Mouse (Mus musculus): ENCODE measurements at regions not wholly inside any gene's neighbourhood (a gene's known extent, or its start where the extent isn't known, plus 50 kb on each side); places are given as distances from the start of the nearest gene placed in this dataset.

DNA sequence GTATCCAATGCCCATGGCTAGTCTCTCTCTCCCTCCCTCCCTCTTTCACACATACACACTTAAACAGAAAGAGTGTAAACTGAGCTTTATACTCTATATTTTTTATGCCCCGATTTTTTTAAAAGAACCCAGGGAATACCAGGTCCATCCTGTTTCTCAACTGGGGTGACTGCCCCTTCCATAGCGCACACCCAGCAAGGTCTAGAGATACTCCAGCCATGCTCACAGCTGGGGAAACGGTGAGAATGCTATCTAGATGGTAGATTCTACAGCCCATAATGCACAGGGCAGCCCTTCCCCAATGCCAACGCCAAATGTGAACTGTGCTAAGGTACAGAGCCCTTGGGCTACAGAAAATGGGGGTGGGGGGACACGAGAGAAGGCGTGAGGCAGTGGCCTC, 51.2 kb upstream of the Tln2 start:
- Histone ChIP-seq H3K27ac (no peak overlapping the region), H3K9ac (no peak overlapping the region), H3K36me3 (no peaks in the 10 kb centered on the region), H3K27me3 (no peaks in the 10 kb centered on the region), H3K4me1 (peaks cover 32% of the 10 kb centered on the region), H3K4me2 (replicated peaks) (no peak overlapping the region), H3K9me3 (no peaks in the 10 kb centered on the region), H3K4me3 (no peak overlapping the region)
- no peak for ATAC-seq (ENCODE audit: insufficient number of reproducible peaks, insufficient read depth, low FRiP score, low TSS enrichment)
- 89% methylated on average over 6 of the region's 6 CpGs for WGBS

DNA sequence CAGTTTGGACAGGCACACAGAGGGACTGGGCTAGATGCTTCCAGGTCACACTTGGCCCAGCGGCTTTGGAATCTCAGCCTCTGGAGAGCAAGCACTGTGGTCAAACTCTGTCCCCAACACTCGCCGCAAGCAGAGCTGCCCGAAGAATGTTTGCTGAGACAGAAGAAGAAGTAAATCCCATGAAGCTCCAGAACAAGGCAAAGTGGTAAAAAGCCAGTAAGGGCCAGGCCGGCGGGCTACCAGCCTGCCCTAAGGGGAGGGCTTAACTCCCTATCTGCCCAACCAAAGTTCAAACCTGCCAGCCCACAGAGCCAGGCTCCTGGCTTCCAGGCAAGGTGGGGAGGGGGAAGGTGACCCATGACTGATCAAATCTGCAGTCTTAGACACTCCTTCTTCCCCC, 52.2 kb upstream of the Tln2 start:
- Histone ChIP-seq H3K27ac (no peak overlapping the region), H3K9me3 (no peaks in the 10 kb centered on the region), H3K4me3 (no peak overlapping the region), H3K4me1 (peaks cover 32% of the 10 kb centered on the region), H3K4me2 (replicated peaks) (no peak overlapping the region), H3K27me3 (no peaks in the 10 kb centered on the region), H3K9ac (no peak overlapping the region), H3K36me3 (no peaks in the 10 kb centered on the region)
- no peak for ATAC-seq (ENCODE audit: insufficient number of reproducible peaks, insufficient read depth, low FRiP score, low TSS enrichment)
- WGBS: 82% methylated on average over 6 of the region's 6 CpGs

DNA sequence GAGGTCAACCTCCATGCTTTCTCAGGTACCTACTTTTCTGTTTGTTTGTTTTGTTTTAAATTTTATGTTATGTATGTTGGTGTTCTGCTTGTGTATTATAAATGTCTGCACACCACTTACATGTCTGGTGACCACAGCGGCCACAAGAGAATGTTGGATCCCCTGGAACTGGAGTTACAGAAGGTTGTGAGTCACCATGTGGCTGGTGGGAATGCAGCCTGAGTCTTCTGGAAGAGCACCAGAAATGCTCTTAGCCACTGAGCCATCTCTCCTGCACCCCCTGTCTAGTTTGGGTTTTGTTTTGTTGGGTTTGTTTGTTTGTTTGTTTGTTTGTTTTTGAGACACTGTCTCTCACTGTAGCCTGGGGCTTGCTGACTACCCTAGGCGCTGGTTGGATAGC, 52.6 kb upstream of the Tln2 start:
- Histone ChIP-seq H3K36me3 (no peaks in the 10 kb centered on the region), H3K4me2 (replicated peaks) (no peak overlapping the region), H3K4me3 (no peak overlapping the region), H3K9ac (no peak overlapping the region), H3K27ac (no peak overlapping the region), H3K27me3 (no peaks in the 10 kb centered on the region), H3K9me3 (no peaks in the 10 kb centered on the region), H3K4me1 (peaks cover 36% of the 10 kb centered on the region)
- ATAC-seq (ENCODE audit: insufficient number of reproducible peaks, insufficient read depth, low FRiP score, low TSS enrichment): no peak
- 85% methylated on average over 2 of the region's 2 CpGs for WGBS

DNA sequence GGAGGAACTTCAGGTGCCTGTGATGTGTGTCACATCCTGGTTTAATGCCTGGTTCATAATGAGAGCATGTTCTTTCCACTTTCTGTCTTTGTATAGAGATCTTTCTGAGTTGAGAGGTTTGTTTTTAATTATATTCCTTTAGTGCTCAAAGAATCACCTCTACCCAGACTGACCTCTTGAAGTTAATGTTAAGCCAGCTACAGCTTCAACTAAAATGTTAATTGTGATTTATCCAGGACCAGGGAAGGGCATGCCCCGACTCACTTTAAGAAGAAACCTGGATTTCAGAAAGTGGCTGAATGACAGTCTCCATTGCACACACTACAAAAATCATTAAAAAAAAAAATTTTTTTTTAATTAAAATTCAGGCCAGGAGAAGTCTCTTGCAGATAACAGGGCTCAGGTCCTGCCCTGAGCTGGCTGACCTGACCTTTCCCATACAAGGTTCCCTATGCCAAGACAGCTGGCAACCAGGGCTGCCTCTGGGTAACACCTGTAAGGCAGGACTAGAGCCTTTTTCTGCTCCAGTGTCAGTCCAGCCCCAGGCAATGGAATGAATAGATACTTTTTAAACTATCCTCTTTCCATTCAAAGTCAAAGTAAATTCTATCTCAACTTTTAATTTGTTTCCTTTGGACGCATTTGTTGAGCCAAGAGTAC, 54.7 kb upstream of the Tln2 start:
- 41% methylated on average over 2 of the region's 2 CpGs for WGBS
- Histone ChIP-seq H3K4me1 (peaks cover 36% of the 10 kb centered on the region), H3K36me3 (no peaks in the 10 kb centered on the region), H3K9ac (no peak overlapping the region), H3K27ac (no peak overlapping the region), H3K4me2 (replicated peaks) (no peak overlapping the region), H3K9me3 (no peaks in the 10 kb centered on the region), H3K4me3 (no peak overlapping the region), H3K27me3 (no peaks in the 10 kb centered on the region)
- no peak for ATAC-seq (ENCODE audit: insufficient number of reproducible peaks, insufficient read depth, low FRiP score, low TSS enrichment)

DNA sequence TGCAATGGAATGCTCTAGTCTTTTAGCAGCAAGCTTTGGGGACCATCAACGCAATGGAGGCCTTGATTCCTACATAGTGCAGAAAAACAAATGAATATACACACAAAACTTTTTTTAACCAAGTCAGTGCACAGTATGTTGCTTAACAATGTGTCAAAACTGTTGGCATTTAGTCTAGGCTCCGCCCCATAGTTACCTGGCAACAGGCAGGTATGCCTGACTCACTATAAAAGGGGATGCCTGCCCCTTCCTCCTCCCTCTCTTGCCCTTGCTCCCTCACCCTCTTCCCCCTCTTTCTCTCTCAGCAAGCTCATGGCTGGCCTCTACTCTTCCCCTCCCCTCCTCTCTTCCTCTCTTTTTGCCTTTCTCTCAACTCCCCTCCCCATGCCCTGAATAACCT, 56.7 kb upstream of the Tln2 start:
- H3K9ac ChIP-seq: no peak overlapping the region
- no peaks in the 10 kb centered on the region for H3K9me3 ChIP-seq
- 89% methylated on average over 2 of the region's 2 CpGs for WGBS
- peaks cover 44% of the 10 kb centered on the region for H3K4me1 ChIP-seq
- peak overlapping the region; percentile 75; the same call in 1 of the 2 replicates for H3K27ac ChIP-seq
- no peak overlapping the region for H3K4me3 ChIP-seq
- no peak overlapping the region for H3K4me2 ChIP-seq (replicated peaks)
- no peaks in the 10 kb centered on the region for H3K36me3 ChIP-seq
- H3K27me3 ChIP-seq: no peaks in the 10 kb centered on the region
- ATAC-seq (ENCODE audit: insufficient number of reproducible peaks, insufficient read depth, low FRiP score, low TSS enrichment): no peak

DNA sequence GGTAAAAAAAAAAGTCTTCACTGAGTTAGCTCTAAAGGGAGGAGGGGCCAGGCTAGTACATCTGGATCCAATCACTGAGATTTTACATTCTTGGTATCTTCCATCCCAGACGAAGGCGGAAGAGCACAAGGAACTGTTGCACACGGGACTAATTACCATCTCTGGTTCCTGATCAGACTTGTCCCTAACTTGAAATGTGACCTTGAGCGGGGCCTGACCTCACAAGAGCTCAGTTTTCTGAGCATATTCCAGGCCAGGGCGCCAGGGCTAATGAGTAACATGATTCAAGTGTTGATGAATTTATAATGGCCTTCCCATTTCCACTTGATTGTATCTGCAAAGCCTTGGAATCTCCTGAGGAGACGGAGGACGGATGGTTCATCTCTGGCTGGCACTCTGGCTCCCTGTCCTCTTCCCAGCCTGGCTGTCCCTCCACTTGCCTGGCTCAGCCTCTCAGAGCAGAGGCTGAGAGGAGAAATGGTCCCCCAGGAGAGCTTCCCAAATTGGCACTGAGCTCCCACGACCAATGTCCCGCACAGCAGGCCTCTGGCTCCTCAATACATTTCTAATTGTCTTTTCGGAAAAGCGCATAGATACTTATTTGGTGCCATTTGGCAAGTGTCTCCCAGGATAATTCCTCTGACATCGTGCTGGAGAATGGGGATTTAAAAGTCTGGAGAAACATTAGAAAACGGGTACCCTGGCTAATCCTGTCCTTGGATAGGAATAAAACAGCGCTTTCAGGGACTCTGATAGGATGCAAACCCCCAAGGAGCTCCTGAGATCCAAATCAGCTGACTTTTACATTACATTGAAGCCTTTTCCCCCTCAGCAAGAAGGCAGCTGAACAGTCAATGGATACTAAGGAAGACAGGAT, 58.1 kb upstream of the Tln2 start:
- 17% methylated on average over 14 of the region's 14 CpGs for WGBS
- no peaks in the 10 kb centered on the region for H3K36me3 ChIP-seq
- H3K27me3 ChIP-seq: no peaks in the 10 kb centered on the region
- H3K9me3 ChIP-seq: no peaks in the 10 kb centered on the region
- no peak overlapping the region for H3K4me3 ChIP-seq
- H3K9ac ChIP-seq: no peak overlapping the region
- H3K4me2 ChIP-seq (replicated peaks): peak overlapping the region; percentile 26
- peaks cover 48% of the 10 kb centered on the region for H3K4me1 ChIP-seq
- no peak for ATAC-seq (ENCODE audit: insufficient number of reproducible peaks, insufficient read depth, low FRiP score, low TSS enrichment)
- peak overlapping the region; percentile 87 for H3K27ac ChIP-seq

DNA sequence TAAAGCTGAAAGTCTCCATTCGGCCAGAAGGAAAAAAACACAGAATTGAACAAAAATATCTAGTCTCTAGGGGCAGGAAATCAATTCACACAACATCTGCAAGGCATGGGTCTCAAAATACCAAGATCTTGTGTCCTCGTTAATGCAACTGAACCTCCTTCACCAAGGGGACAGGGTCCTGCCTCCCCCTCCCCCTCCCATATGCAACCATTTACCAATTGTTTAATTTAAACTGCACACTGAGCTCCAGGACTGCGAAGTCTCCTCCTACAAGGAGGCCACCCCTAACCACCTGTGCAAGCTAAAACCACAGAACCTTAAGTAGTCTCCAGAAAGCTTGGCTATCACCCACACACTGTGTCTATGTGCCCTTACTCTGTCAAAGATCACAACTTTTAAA, 61.4 kb upstream of the Tln2 start:
- Histone ChIP-seq H3K36me3 (no peaks in the 10 kb centered on the region), H3K4me2 (replicated peaks) (no peak overlapping the region), H3K27ac (peak overlapping the region; percentile 60; the same call in 1 of the 2 replicates), H3K27me3 (no peaks in the 10 kb centered on the region), H3K9ac (no peak overlapping the region), H3K9me3 (no peaks in the 10 kb centered on the region), H3K4me1 (peaks cover 34% of the 10 kb centered on the region), H3K4me3 (no peak overlapping the region)
- ATAC-seq (ENCODE audit: insufficient number of reproducible peaks, insufficient read depth, low FRiP score, low TSS enrichment): peak; percentile 47; the same call in 1 of the 2 replicates
- 6% methylated on average over 3 of the region's 3 CpGs for WGBS

DNA sequence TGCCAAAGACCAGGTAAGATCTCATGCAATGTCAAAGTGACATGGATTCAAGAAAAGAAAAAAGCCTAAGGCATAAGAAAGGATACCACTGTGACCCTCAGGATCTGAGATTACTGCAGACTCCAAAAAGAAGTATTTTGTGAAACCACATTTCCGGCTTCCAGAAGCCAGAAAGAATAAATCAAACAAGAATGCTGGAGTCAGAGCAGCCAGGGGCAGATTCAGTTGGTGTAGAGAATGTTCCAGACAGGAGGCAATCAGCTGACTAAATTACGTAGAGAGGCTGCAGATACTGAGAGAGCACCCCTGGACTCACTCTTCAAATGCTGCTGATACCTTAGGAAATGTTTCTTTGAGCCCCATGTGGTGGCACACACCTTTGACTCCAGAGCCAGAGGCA, 67.7 kb upstream of the Tln2 start:
- no peak overlapping the region for H3K9ac ChIP-seq
- no peak overlapping the region for H3K4me2 ChIP-seq (replicated peaks)
- peaks cover 8% of the 10 kb centered on the region for H3K4me1 ChIP-seq
- no peaks in the 10 kb centered on the region for H3K9me3 ChIP-seq
- H3K36me3 ChIP-seq: no peaks in the 10 kb centered on the region
- H3K27ac ChIP-seq: no peak overlapping the region
- WGBS: 74% methylated on average over 2 of the region's 2 CpGs
- ATAC-seq (ENCODE audit: insufficient number of reproducible peaks, insufficient read depth, low FRiP score, low TSS enrichment): no peak
- H3K27me3 ChIP-seq: no peaks in the 10 kb centered on the region
- H3K4me3 ChIP-seq: no peak overlapping the region

DNA sequence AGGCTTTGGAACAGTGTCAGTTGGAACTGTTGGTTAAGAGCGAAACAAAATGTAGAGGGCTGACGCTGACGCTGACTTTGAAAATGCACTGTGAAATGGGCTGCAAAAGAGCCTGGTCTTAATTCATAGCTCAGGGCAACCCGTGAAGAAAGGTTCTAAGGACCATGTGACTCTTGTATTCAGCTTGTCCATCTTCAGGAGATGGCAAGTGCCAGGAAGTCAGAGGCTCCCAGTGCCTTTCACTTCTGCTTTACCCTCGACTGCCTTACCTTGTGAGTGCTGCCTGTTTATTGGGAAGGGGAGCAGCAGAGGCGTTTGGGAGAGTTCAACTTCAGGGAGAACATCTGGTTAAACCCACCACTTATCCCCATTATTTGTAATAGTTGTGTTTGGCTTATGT, 70.1 kb upstream of the Tln2 start:
- ATAC-seq (ENCODE audit: insufficient number of reproducible peaks, insufficient read depth, low FRiP score, low TSS enrichment): no peak
- Histone ChIP-seq H3K4me1 (peaks cover 13% of the 10 kb centered on the region), H3K27me3 (no peaks in the 10 kb centered on the region), H3K36me3 (no peaks in the 10 kb centered on the region), H3K9ac (no peak overlapping the region), H3K4me3 (no peak overlapping the region), H3K4me2 (replicated peaks) (no peak overlapping the region), H3K27ac (no peak overlapping the region), H3K9me3 (no peaks in the 10 kb centered on the region)
- WGBS: 22% methylated on average over 6 of the region's 6 CpGs

DNA sequence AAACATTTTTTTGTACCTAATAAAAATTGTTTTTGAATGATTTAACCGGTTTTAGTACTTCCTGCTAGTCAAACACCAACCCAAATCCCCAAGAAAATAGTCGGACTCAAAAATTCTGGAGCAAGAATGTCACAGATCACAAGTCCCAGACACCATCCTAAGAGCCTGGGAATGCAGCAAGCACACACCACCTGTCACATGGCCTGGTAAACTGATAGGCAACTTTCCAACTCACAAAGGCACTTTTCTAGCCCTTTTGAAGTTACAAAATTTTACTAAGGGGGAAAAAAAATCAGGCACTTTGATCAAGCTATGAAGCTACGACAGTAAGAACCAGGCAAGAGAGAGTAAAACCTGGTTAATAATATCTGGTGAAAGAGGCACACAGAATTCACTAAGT, 70.7 kb upstream of the Tln2 start:
- no peak overlapping the region for H3K27ac ChIP-seq
- H3K4me3 ChIP-seq: no peak overlapping the region
- H3K4me1 ChIP-seq: peaks cover 13% of the 10 kb centered on the region
- no peaks in the 10 kb centered on the region for H3K27me3 ChIP-seq
- no peak overlapping the region for H3K4me2 ChIP-seq (replicated peaks)
- 48% methylated on average over 3 of the region's 3 CpGs for WGBS
- ATAC-seq (ENCODE audit: insufficient number of reproducible peaks, insufficient read depth, low FRiP score, low TSS enrichment): no peak
- H3K36me3 ChIP-seq: no peaks in the 10 kb centered on the region
- no peaks in the 10 kb centered on the region for H3K9me3 ChIP-seq
- H3K9ac ChIP-seq: no peak overlapping the region

DNA sequence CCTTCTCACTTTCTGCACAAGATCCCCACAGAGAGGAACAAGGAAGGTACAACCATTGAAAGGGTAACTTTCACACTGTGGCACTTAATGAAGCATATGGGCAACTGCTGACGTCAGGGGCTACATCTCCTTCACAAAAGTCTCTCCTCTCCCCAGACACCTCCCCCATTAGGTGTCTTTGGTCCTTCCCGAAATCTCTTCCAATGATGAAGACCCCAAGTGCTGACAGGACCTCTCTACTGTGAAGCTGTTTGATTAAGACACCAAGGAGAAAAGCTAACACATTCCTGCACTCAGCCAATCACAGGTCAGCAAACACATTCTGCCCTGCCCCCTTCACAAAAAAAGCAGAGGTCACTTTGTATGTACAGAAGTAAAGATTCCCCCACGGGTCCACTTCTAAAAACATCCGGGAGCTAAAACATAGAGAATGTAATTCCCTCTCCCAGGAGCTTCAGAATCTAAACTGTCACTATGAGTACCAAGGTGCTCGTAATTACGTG, 72.3 kb upstream of the Tln2 start:
- WGBS: 6% methylated on average over 6 of the region's 6 CpGs
- no peaks in the 10 kb centered on the region for H3K27me3 ChIP-seq
- peak overlapping the region; percentile 80 for H3K9ac ChIP-seq
- peaks cover 13% of the 10 kb centered on the region for H3K4me1 ChIP-seq
- no peaks in the 10 kb centered on the region for H3K9me3 ChIP-seq
- H3K4me3 ChIP-seq: peak overlapping the region; percentile 79
- no peak overlapping the region for H3K27ac ChIP-seq
- H3K36me3 ChIP-seq: no peaks in the 10 kb centered on the region
- H3K4me2 ChIP-seq (replicated peaks): peak overlapping the region; percentile 96
- no peak for ATAC-seq (ENCODE audit: insufficient number of reproducible peaks, insufficient read depth, low FRiP score, low TSS enrichment)

DNA sequence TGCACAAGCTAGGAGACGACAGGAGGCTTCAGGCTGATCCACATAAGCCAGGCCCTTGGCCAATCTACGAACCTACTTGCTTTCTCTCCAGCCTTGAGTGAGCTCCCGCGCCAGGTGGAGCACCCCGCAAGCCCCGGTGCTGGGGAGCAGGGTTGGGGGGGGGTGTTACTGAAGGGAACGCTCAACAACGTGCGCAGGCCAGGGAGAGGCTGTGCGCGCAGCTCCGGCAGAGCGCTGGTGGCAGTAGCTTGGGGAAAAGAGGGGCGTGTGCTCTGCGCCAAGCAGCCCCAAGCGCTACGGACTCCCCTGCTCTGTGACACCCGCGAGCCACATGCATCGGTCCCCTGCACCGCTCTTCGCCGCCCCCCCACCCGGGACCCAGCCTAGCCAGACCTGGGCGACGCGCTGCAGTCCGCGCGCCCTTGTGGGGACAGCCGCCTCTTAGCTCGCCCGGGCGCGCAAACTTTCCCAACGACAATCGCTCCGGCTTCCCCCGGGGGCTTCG, 73.1 kb upstream of the Tln2 start:
- H3K36me3 ChIP-seq: no peaks in the 10 kb centered on the region
- H3K9me3 ChIP-seq: no peaks in the 10 kb centered on the region
- H3K4me3 ChIP-seq: peak overlapping the region; percentile 79
- peaks cover 13% of the 10 kb centered on the region for H3K4me1 ChIP-seq
- WGBS: under 1% methylated on average over 35 of the region's 40 CpGs
- peak; percentile 62; the same call in 1 of the 2 replicates for ATAC-seq (ENCODE audit: insufficient number of reproducible peaks, insufficient read depth, low FRiP score, low TSS enrichment)
- peak overlapping the region; percentile 88; the same call in 1 of the 2 replicates for H3K27ac ChIP-seq
- peak overlapping the region; percentile 80 for H3K9ac ChIP-seq
- H3K27me3 ChIP-seq: no peaks in the 10 kb centered on the region
- peak overlapping the region; percentile 96 for H3K4me2 ChIP-seq (replicated peaks)
